Mouse (Mus musculus) cerebral cortex, adult 2 months (tissue): ENCODE measurements around the gene Hnrnpa3.

Source experiments
- WGBS: fragments of 180-500 bp; shearing (Covaris S2); methylation state at CpG from one replicate; pipeline ENCODE4 v1.1.7; 2018; 5-methylcytosine and 5-hydroxymethylcytosine counted together

The Hnrnpa3 gene

GRCm38 (mm10) chr2:75658727-75659628 is at the start of gene Hnrnpa3:
TSS of gene Hnrnpa3 (plus strand) at chr2:75659261.
- WGBS, result under 1% methylated on average over 91 of the region's 102 CpGs

GRCm38 (mm10) chr2:75609971-75610370 is 49.1 kb upstream of the Hnrnpa3 start:
- 57% methylated on average over 15 of the region's 15 CpGs for WGBS

- 90% methylated on average over 7 of the region's 7 CpGs for WGBS
These were observed 48.5 kb upstream of the Hnrnpa3 start for GRCm38 (mm10) chr2:75610602-75611001.

- WGBS, result 86% methylated on average over 15 of the region's 15 CpGs
These were observed 47.8 kb upstream of the Hnrnpa3 start for GRCm38 (mm10) chr2:75611041-75611805.

- 83% methylated on average over 2 of the region's 2 CpGs for WGBS
These were observed 47.1 kb upstream of the Hnrnpa3 start for GRCm38 (mm10) chr2:75612006-75612405.

- 34% methylated on average over 14 of the region's 14 CpGs for WGBS
These were observed 46.0 kb upstream of the Hnrnpa3 start for GRCm38 (mm10) chr2:75612981-75613567.

GRCm38 (mm10) chr2:75614577-75614976 is 44.5 kb upstream of the Hnrnpa3 start:
- 94% methylated on average over 6 of the region's 6 CpGs for WGBS

- 96% methylated on average over 8 of the region's 8 CpGs for WGBS
These were observed 42.1 kb upstream of the Hnrnpa3 start for GRCm38 (mm10) chr2:75616911-75617310.

- 81% methylated on average over 6 of the region's 6 CpGs for WGBS
These were observed 40.3 kb upstream of the Hnrnpa3 start for GRCm38 (mm10) chr2:75618712-75619111.

GRCm38 (mm10) chr2:75621873-75622654 is 37.0 kb upstream of the Hnrnpa3 start:
- 65% methylated on average over 14 of the region's 14 CpGs for WGBS

GRCm38 (mm10) chr2:75625086-75625485 is 34.0 kb upstream of the Hnrnpa3 start:
- WGBS, result 90% methylated on average over 3 of the region's 3 CpGs

GRCm38 (mm10) chr2:75626597-75627440 is 32.2 kb upstream of the Hnrnpa3 start:
- 80% methylated on average over 6 of the region's 6 CpGs for WGBS

- WGBS, result 95% methylated on average over 8 of the region's 8 CpGs
These were observed 30.6 kb upstream of the Hnrnpa3 start for GRCm38 (mm10) chr2:75628487-75628886.

- WGBS, result 59% methylated on average over 6 of the region's 6 CpGs
These were observed 27.6 kb upstream of the Hnrnpa3 start for GRCm38 (mm10) chr2:75631421-75631820.

- WGBS, result 78% methylated on average over 6 of the region's 6 CpGs
These were observed 27.0 kb upstream of the Hnrnpa3 start for GRCm38 (mm10) chr2:75632043-75632442.

- whole genome bisulfite sequencing, result 91% methylated on average over 12 of the region's 12 CpGs
These were observed 26.3 kb upstream of the Hnrnpa3 start for GRCm38 (mm10) chr2:75632721-75633181.

- WGBS, result 86% methylated on average over 6 of the region's 6 CpGs
These were observed 25.7 kb upstream of the Hnrnpa3 start for GRCm38 (mm10) chr2:75633381-75633780.

- 86% methylated on average over 5 of the region's 5 CpGs for WGBS
These were observed 25.3 kb upstream of the Hnrnpa3 start for GRCm38 (mm10) chr2:75633784-75634183.

GRCm38 (mm10) chr2:75634431-75634830 is 24.6 kb upstream of the Hnrnpa3 start:
- WGBS, result 91% methylated on average over 14 of the region's 14 CpGs

- 62% methylated on average over 6 of the region's 6 CpGs for WGBS
These were observed 22.6 kb upstream of the Hnrnpa3 start for GRCm38 (mm10) chr2:75636261-75637054.
